Mouse (Mus musculus) forebrain, embryonic 12.5 days (tissue): Measurements from ENCODE around the gene Olfr912. TPM values are rescaled to one million over a fixed set of nuclear protein-coding genes. Genes with fewer than 3 reads are reported as not detected.

ENCODE experiments used
- ATAC-seq: fragments of 200-750 bp; cut with Nextera tagmentation; 2 replicates; pipeline ENCODE4 v1.8.0; 2017; ENCODE audit warnings: moderate TSS enrichment; ENCODE audit not compliant: low FRiP score
- H3K27ac ChIP-seq: fragments of 300-500 bp; sonication (generic); 2 replicates; pipeline ENCODE4 v1.5.1; 2016; ENCODE audit warnings: mild to moderate bottlenecking
- H3K27me3 ChIP-seq: fragments of 300-500 bp; sonication (generic); 2 replicates; pipeline ENCODE4 v1.6.1; 2016; ENCODE audit warnings: mild to moderate bottlenecking
- H3K36me3 ChIP-seq: fragments of 300-500 bp; sonication (generic); replicated peaks from 2 replicates; pipeline ENCODE4 v1.6.1; 2016; ENCODE audit warnings: mild to moderate bottlenecking
- H3K4me1 ChIP-seq: fragments of 300-500 bp; sonication (generic); 2 replicates; pipeline ENCODE4 v1.6.1; 2016
- H3K4me2 ChIP-seq: fragments of 300-500 bp; sonication (generic); 2 replicates; pipeline ENCODE4 v1.6.1; 2016; ENCODE audit warnings: mild to moderate bottlenecking, moderate library complexity
- H3K4me3 ChIP-seq: fragments of 300-500 bp; sonication (generic); replicated peaks from 2 replicates; pipeline ENCODE4 v1.5.1; 2016; ENCODE audit warnings: mild to moderate bottlenecking
- H3K9ac ChIP-seq: fragments of 300-500 bp; sonication (generic); 2 replicates; pipeline ENCODE4 v1.6.1; 2016; ENCODE audit warnings: mild to moderate bottlenecking
- H3K9me3 ChIP-seq: fragments of 300-500 bp; sonication (generic); 2 replicates; pipeline ENCODE4 v1.6.1; 2016
- WGBS: fragments of 180-500 bp; shearing (Covaris S2); methylation state at CpG from one replicate; pipeline ENCODE4 v1.1.7; 2016; 5-methylcytosine and 5-hydroxymethylcytosine counted together
- polyA plus RNA-seq: library from polyadenylated mRNA; unstranded; fragments of >200 nt; fragmentation: Nextera tagmentation; extraction: Ambion mirVana; gene quantifications from 2 replicates; pipeline ENCODE4 v1.2.1, GENCODE M21; 2016

Gene Olfr912
- polyA plus RNA-seq = not detected in 2 replicates

DNA sequence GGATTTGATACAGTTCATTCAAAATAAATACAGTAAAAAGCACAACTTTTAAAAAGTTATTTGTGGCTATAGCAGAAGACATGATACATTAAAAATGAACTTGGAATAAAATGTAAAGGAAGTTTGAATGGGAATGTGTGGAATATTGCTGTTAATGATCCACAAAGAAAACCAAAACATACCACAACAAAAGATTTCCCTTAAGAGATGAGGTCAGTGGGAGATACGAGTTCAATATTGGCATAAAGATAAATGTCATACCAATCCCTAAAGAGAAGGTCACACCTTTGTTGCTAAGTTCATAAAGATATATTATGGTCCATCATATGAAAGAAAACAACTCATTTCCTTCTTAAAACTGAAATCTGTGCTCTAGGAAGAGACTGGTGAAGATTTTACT is at the start of gene Olfr912:
Olfr912 (plus strand) TSS at position 301 of the 400 bp plus-strand sequence.
- Histone ChIP-seq H3K9ac (no peak within 1 kb of the TSS), H3K4me2 (no peak within 1 kb of the TSS), H3K27ac (no peak within 1 kb of the TSS), H3K4me3 (no peak within 1 kb of the TSS), H3K4me1 (no peaks in the 10 kb centered on the region), H3K36me3 (no peaks in the 10 kb centered on the region), H3K27me3 (no peaks in the 10 kb centered on the region), H3K9me3 (no peaks in the 10 kb centered on the region)
- WGBS = 77% methylated on average over 1 of the region's 1 CpGs
- ATAC-seq = no peak

DNA sequence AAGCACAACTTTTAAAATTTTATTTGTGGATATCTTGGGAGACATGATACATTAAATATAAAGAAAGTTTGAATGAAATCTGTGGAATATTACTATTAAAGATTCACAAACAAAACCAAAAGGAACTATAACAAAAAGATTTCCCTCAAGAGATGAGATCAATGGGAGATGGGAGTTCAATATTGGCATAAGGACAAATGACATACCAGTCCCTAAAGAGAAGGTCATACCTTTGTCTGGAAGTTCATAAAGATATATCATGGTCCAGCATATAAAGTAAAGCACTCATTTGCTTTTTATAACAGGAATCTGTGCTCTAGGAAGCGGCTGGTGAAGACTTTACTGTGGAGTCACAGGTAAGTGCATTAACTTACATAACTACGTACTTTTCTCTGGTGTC is 42.4 kb upstream of the Olfr912 start, which contains the start of gene Olfr910:
Olfr910 (plus strand) TSS at position 301 of the 400 bp plus-strand sequence.
- no peaks in the 10 kb centered on the region for H3K27me3 ChIP-seq
- H3K36me3 ChIP-seq = no peaks in the 10 kb centered on the region
- 92% methylated on average over 2 of the region's 2 CpGs for WGBS
- no peaks in the 10 kb centered on the region for H3K9me3 ChIP-seq
- ATAC-seq = no peak
- no peak within 1 kb of the TSS for H3K9ac ChIP-seq
- H3K27ac ChIP-seq = no peak within 1 kb of the TSS
- no peaks in the 10 kb centered on the region for H3K4me1 ChIP-seq
- no peak within 1 kb of the TSS for H3K4me3 ChIP-seq
- H3K4me2 ChIP-seq = no peak within 1 kb of the TSS

DNA sequence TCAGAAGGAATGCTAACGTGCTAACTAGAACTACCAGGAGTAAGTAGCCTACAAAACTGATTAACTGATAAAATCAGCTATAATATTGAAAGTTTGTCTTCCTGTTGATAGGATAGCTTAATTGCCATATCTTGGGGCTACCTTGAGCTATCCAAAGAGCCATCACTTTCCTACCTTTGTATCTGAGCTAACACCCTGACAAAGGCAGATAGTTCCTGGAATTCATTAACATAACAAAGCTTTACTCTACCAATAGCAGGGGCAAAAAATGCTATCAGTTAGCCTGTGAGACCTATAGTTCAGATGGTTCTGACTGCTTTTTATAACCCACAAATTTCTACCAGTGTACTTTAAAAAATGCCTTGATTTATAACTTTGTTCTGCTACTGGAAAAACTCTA is 11.1 kb downstream of the Olfr912 start:
- no peak for ATAC-seq
- no peak overlapping the region for H3K4me2 ChIP-seq
- H3K9me3 ChIP-seq = no peaks in the 10 kb centered on the region
- H3K36me3 ChIP-seq = no peaks in the 10 kb centered on the region
- no peaks in the 10 kb centered on the region for H3K27me3 ChIP-seq
- H3K4me3 ChIP-seq = no peak overlapping the region
- H3K4me1 ChIP-seq = no peaks in the 10 kb centered on the region
- no peak overlapping the region for H3K9ac ChIP-seq
- WGBS = 47% methylated on average over 1 of the region's 1 CpGs
- no peak overlapping the region for H3K27ac ChIP-seq

DNA sequence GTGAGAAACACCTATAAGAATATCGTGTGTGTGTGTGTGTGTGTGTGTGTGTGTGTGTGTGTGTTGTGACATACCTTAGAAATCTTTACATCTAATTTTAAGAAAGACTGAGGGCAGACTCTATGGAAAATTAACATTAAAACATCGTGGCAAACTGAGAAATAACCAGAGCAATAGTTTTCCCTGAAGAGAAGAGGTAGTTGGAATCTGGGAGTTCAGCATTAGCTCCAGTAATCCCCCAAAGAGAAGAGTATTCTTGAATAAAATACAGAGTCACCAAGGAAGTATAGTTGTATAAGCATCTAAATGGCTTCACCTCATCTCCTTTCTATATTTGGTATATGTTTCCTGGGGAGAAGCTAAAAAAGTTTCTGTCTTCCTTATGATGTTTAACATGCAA is 12.5 kb downstream of the Olfr912 start, which contains the start of gene Olfr913:
Olfr913 (plus strand) TSS at position 301 of the 400 bp plus-strand sequence.
- Histone ChIP-seq H3K4me2 (no peak within 1 kb of the TSS), H3K9ac (no peak within 1 kb of the TSS), H3K27ac (no peak within 1 kb of the TSS), H3K9me3 (no peaks in the 10 kb centered on the region), H3K4me3 (no peak within 1 kb of the TSS), H3K36me3 (no peaks in the 10 kb centered on the region), H3K27me3 (no peaks in the 10 kb centered on the region), H3K4me1 (no peaks in the 10 kb centered on the region)
- 69% methylated on average over 2 of the region's 2 CpGs for WGBS
- no peak for ATAC-seq

DNA sequence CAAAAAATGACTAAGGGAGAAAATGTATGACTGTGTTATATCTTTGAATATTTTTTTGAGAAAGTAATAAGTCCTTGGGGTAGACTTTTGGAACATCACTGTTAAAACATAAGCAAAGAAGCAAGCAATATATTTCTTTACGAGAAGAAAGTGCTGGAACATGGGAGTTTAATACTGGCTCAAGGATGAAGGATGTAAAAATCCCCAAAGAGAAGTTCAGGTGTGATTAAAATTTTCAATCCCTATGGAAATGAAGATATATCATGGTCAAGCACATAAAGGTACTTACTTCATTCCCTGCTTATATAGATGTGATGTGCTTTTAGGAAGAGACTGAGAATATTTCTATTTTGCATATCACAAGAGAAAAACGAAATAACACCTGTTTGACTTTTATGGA is 24.8 kb downstream of the Olfr912 start, which contains the start of gene Olfr914:
Olfr914 (plus strand) TSS at position 301 of the 400 bp plus-strand sequence.
- Histone ChIP-seq H3K4me1 (no peaks in the 10 kb centered on the region), H3K36me3 (no peaks in the 10 kb centered on the region), H3K27me3 (no peaks in the 10 kb centered on the region), H3K9ac (no peak within 1 kb of the TSS), H3K27ac (no peak within 1 kb of the TSS), H3K9me3 (no peaks in the 10 kb centered on the region), H3K4me3 (no peak within 1 kb of the TSS), H3K4me2 (no peak within 1 kb of the TSS)
- ATAC-seq = no peak
- WGBS = 67% methylated on average over 2 of the region's 2 CpGs

DNA sequence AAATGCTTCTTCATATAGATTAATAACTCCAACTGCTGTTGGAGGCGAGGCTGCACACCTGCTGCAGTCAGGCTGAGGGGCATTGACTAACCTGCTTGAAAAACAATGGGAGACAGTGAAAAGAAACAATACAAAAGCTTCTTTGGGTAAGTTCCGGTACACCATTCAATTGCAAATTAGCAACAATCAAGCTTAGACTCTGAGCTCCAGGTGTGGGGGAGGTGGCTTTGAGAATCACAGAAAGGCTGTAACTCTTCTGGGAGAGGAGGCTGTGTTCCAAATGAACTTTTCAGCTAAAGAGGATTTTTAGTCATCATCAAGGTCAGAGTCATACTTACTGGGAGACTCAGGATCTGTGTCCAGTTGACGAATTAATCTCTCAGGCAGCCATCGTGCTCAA is 52.4 kb downstream of the Olfr912 start:
- no peak for ATAC-seq
- Histone ChIP-seq H3K9me3 (0 out of 2 replicates have a peak, but pooled peaks cover 2% of the 10 kb centered on the region), H3K9ac (no peak overlapping the region), H3K4me3 (no peak overlapping the region), H3K4me2 (no peak overlapping the region), H3K27me3 (no peaks in the 10 kb centered on the region), H3K36me3 (no peaks in the 10 kb centered on the region), H3K4me1 (no peaks in the 10 kb centered on the region), H3K27ac (no peak overlapping the region)
- 77% methylated on average over 4 of the region's 4 CpGs for WGBS

Other genes with a start within 250 kb of the Olfr912 start
- not detected in 2 replicates for gene Olfr898, start 231.8 kb upstream of the Olfr912 start, polyA plus RNA-seq
- not detected in 2 replicates for gene Olfr250, start 213.3 kb upstream of the Olfr912 start, polyA plus RNA-seq
- not detected in 2 replicates for gene Olfr251, start 203.1 kb upstream of the Olfr912 start, polyA plus RNA-seq
- not detected in 2 replicates for gene Olfr147, start 178.5 kb upstream of the Olfr912 start, polyA plus RNA-seq
- gene Olfr901, start 150.7 kb upstream of the Olfr912 start, polyA plus RNA-seq = not detected in 2 replicates
- gene Olfr902, start 132.5 kb upstream of the Olfr912 start, polyA plus RNA-seq = not detected in 2 replicates
- gene Olfr904, start 117.0 kb upstream of the Olfr912 start, polyA plus RNA-seq = not detected in 2 replicates
- gene Olfr905, start 109.1 kb upstream of the Olfr912 start, polyA plus RNA-seq = not detected in 2 replicates
- not detected in 2 replicates for gene Olfr906, start 93.1 kb upstream of the Olfr912 start, polyA plus RNA-seq
- not detected in 2 replicates for gene Olfr907, start 84.4 kb upstream of the Olfr912 start, polyA plus RNA-seq
- not detected in 2 replicates for gene Olfr911-ps1, start 58.6 kb upstream of the Olfr912 start, polyA plus RNA-seq
- gene Olfr910, start 42.3 kb upstream of the Olfr912 start, polyA plus RNA-seq = not detected in 2 replicates
- not detected in 2 replicates for gene Olfr913, start 12.6 kb downstream of the Olfr912 start, polyA plus RNA-seq
- not detected in 2 replicates for gene Olfr914, start 24.9 kb downstream of the Olfr912 start, polyA plus RNA-seq
- gene Olfr916, start 79.7 kb downstream of the Olfr912 start, polyA plus RNA-seq = not detected in 2 replicates
- gene Olfr917, start 85.7 kb downstream of the Olfr912 start, polyA plus RNA-seq = not detected in 2 replicates
- gene Olfr918, start 94.4 kb downstream of the Olfr912 start, polyA plus RNA-seq = not detected in 2 replicates
- not detected in 2 replicates for gene Olfr919, start 123.5 kb downstream of the Olfr912 start, polyA plus RNA-seq
- gene Vwa5a, start 138.1 kb downstream of the Olfr912 start, polyA plus RNA-seq = 6.5 and 8.7 TPM in 2 replicates
- not detected in 2 replicates for gene Olfr920, start 172.1 kb downstream of the Olfr912 start, polyA plus RNA-seq
- gene Olfr921, start 192.9 kb downstream of the Olfr912 start, polyA plus RNA-seq = not detected in 2 replicates
- gene Olfr922, start 234.4 kb downstream of the Olfr912 start, polyA plus RNA-seq = not detected in 2 replicates
- not detected in 2 replicates for gene Olfr923, start 246.4 kb downstream of the Olfr912 start, polyA plus RNA-seq